Mouse (Mus musculus): Measurements from ENCODE around the gene Mief1. TPM values are rescaled to one million over a fixed set of nuclear protein-coding genes. Genes with fewer than 3 reads are reported as not detected.

Gene Mief1
- polyA plus RNA-seq, 1 experiment = 19.7 TPM

GRCm38 (mm10) chr15:80208446-80208845 is 25.4 kb upstream of the Mief1 start:
- Histone ChIP-seq H3K4me3 (ENCODE audit: insufficient read depth, low read length) (no peak overlapping the region), H3K4me1 (ENCODE audit: control insufficient read depth, insufficient read depth, low read length) (no peaks in the 10 kb centered on the region), H3K27ac (ENCODE audit: insufficient read depth, low read depth, low read length) (no peak overlapping the region)
- TF ChIP-seq CTCF (IDR thresholded peaks at IDR 0.05; ENCODE audit: low read depth, low read length) (no peak), POLR2A (IDR thresholded peaks at IDR 0.05; ENCODE audit: borderline replicate concordance, low read depth, low read length) (no peak)

- Histone ChIP-seq H3K4me1 (ENCODE audit: control insufficient read depth, insufficient read depth, low read length) (peaks cover 22% of the 10 kb centered on the region), H3K4me3 (ENCODE audit: insufficient read depth, low read length) (no peak overlapping the region), H3K27ac (ENCODE audit: insufficient read depth, low read depth, low read length) (no peak overlapping the region)
- TF ChIP-seq POLR2A (IDR thresholded peaks at IDR 0.05; ENCODE audit: borderline replicate concordance, low read depth, low read length) = no peak
- no peak for TF ChIP-seq CTCF (IDR thresholded peaks at IDR 0.05; ENCODE audit: low read depth, low read length)
These were observed 20.1 kb upstream of the Mief1 start for GRCm38 (mm10) chr15:80213688-80214087.

- Histone ChIP-seq H3K27ac (ENCODE audit: insufficient read depth, low read depth, low read length) (no peak overlapping the region), H3K4me3 (ENCODE audit: insufficient read depth, low read length) (no peak overlapping the region), H3K4me1 (ENCODE audit: control insufficient read depth, insufficient read depth, low read length) (peaks cover 34% of the 10 kb centered on the region)
- TF ChIP-seq CTCF (IDR thresholded peaks at IDR 0.05; ENCODE audit: low read depth, low read length) = peak; percentile 72
- TF ChIP-seq POLR2A (IDR thresholded peaks at IDR 0.05; ENCODE audit: borderline replicate concordance, low read depth, low read length) = no peak
These were observed 17.9 kb upstream of the Mief1 start for GRCm38 (mm10) chr15:80215716-80216479.

- H3K4me1 ChIP-seq (ENCODE audit: control insufficient read depth, insufficient read depth, low read length) = peaks cover 34% of the 10 kb centered on the region
- H3K4me3 ChIP-seq (ENCODE audit: insufficient read depth, low read length) = no peak overlapping the region
- TF ChIP-seq CTCF (IDR thresholded peaks at IDR 0.05; ENCODE audit: low read depth, low read length) (no peak), POLR2A (IDR thresholded peaks at IDR 0.05; ENCODE audit: borderline replicate concordance, low read depth, low read length) (no peak)
- H3K27ac ChIP-seq (ENCODE audit: insufficient read depth, low read depth, low read length) = no peak overlapping the region
These were observed 17.4 kb upstream of the Mief1 start for GRCm38 (mm10) chr15:80216480-80216820.

- Histone ChIP-seq H3K4me3 (ENCODE audit: insufficient read depth, low read length) (no peak overlapping the region), H3K4me1 (ENCODE audit: control insufficient read depth, insufficient read depth, low read length) (peaks cover 35% of the 10 kb centered on the region), H3K27ac (ENCODE audit: insufficient read depth, low read depth, low read length) (peak overlapping the region; percentile 34; the same call in 1 of the 2 replicates)
- TF ChIP-seq POLR2A (IDR thresholded peaks at IDR 0.05; ENCODE audit: borderline replicate concordance, low read depth, low read length) (no peak), CTCF (IDR thresholded peaks at IDR 0.05; ENCODE audit: low read depth, low read length) (no peak)
These were observed 16.3 kb upstream of the Mief1 start for GRCm38 (mm10) chr15:80217476-80217875.

GRCm38 (mm10) chr15:80219211-80219610 is 14.6 kb upstream of the Mief1 start:
- peak overlapping the region; percentile 73 for H3K4me3 ChIP-seq (ENCODE audit: insufficient read depth, low read length)
- H3K27ac ChIP-seq (ENCODE audit: insufficient read depth, low read depth, low read length) = peak overlapping the region; percentile 96
- H3K4me1 ChIP-seq (ENCODE audit: control insufficient read depth, insufficient read depth, low read length) = peaks cover 51% of the 10 kb centered on the region
- no peak for TF ChIP-seq POLR2A (IDR thresholded peaks at IDR 0.05; ENCODE audit: borderline replicate concordance, low read depth, low read length)
- no peak for TF ChIP-seq CTCF (IDR thresholded peaks at IDR 0.05; ENCODE audit: low read depth, low read length)

- peak overlapping the region; percentile 73 for H3K4me3 ChIP-seq (ENCODE audit: insufficient read depth, low read length)
- peak overlapping the region; percentile 96 for H3K27ac ChIP-seq (ENCODE audit: insufficient read depth, low read depth, low read length)
- peaks cover 51% of the 10 kb centered on the region for H3K4me1 ChIP-seq (ENCODE audit: control insufficient read depth, insufficient read depth, low read length)
- no peak for TF ChIP-seq POLR2A (IDR thresholded peaks at IDR 0.05; ENCODE audit: borderline replicate concordance, low read depth, low read length)
- no peak for TF ChIP-seq CTCF (IDR thresholded peaks at IDR 0.05; ENCODE audit: low read depth, low read length)
These were observed 13.8 kb upstream of the Mief1 start for GRCm38 (mm10) chr15:80219705-80220657.

GRCm38 (mm10) chr15:80221031-80221430 is 12.8 kb upstream of the Mief1 start:
- H3K4me1 ChIP-seq (ENCODE audit: control insufficient read depth, insufficient read depth, low read length) = peaks cover 51% of the 10 kb centered on the region

GRCm38 (mm10) chr15:80223751-80224150 is 10.1 kb upstream of the Mief1 start:
- no peak overlapping the region for H3K4me3 ChIP-seq (ENCODE audit: insufficient read depth, low read length)
- no peak for TF ChIP-seq CTCF (IDR thresholded peaks at IDR 0.05; ENCODE audit: low read depth, low read length)
- no peak for TF ChIP-seq POLR2A (IDR thresholded peaks at IDR 0.05; ENCODE audit: borderline replicate concordance, low read depth, low read length)
- no peak overlapping the region for H3K27ac ChIP-seq (ENCODE audit: insufficient read depth, low read depth, low read length)
- peaks cover 28% of the 10 kb centered on the region for H3K4me1 ChIP-seq (ENCODE audit: control insufficient read depth, insufficient read depth, low read length)

More at GRCm38 (mm10) chr15:80221031-80221430, 12.8 kb upstream of the Mief1 start:
- no peak overlapping the region for H3K4me3 ChIP-seq (ENCODE audit: insufficient read depth, low read length)
- no peak overlapping the region for H3K27ac ChIP-seq (ENCODE audit: insufficient read depth, low read depth, low read length)
- TF ChIP-seq POLR2A (IDR thresholded peaks at IDR 0.05; ENCODE audit: borderline replicate concordance, low read depth, low read length) (no peak), CTCF (IDR thresholded peaks at IDR 0.05; ENCODE audit: low read depth, low read length) (no peak)

Data from bone marrow macrophage, adult 2 months (primary cell).